Mouse (Mus musculus): ENCODE results near the gene Rbmy. TPM values are rescaled to one million over a fixed set of nuclear protein-coding genes. Genes with fewer than 3 reads are reported as not detected.
"Not testable (repeated sequence)": the region's sequence is repeated elsewhere in the genome, so short reads cannot be mapped to it uniquely, and the experiment has no call there.

The Rbmy gene
- total RNA-seq (2017) = not detected in 2 replicates

- ATAC-seq (replicated peaks in 1 of 2; ENCODE audit: insufficient read depth in 1 of 2, low FRiP score in 2 of 2, low TSS enrichment in 1 of 2, low read depth in 1 of 2, poor library complexity in 2 of 2, severe bottlenecking in 2 of 2) = not testable (repeated sequence)
Measured at GRCm38 (mm10) chrY:2830380-2830779, at the start of gene Rbmy, which contains the start of gene Gm10256. Gene Rbmy, plus strand, starts transcription at chrY:2830680. Gene Gm10256, plus strand, starts transcription at chrY:2830699.

- not testable (repeated sequence) for ATAC-seq (replicated peaks in 1 of 2; ENCODE audit: insufficient read depth in 1 of 2, low FRiP score in 2 of 2, low TSS enrichment in 1 of 2, low read depth in 1 of 2, poor library complexity in 2 of 2, severe bottlenecking in 2 of 2)
Measured at GRCm38 (mm10) chrY:2796105-2796504, 34.4 kb upstream of the Rbmy start, which contains the start of gene Gm4064. Gene Gm4064, minus strand, starts transcription at chrY:2796205.

Other genes with a start within 250 kb of the Rbmy start
- not detected in 2 replicates for gene H2al2c, start 231.6 kb upstream of the Rbmy start, total RNA-seq (2017)
- not detected in 2 replicates for gene Sry, start 167.0 kb upstream of the Rbmy start, total RNA-seq (2017)
- not detected in 2 replicates for gene H2al2b, start 110.0 kb upstream of the Rbmy start, total RNA-seq (2017)
- not detected in 2 replicates for gene Gm4064, start 34.5 kb upstream of the Rbmy start, total RNA-seq (2017)
- gene Gm10256, start within 50 bp of the Rbmy start, total RNA-seq (2017) = not detected in 2 replicates
- gene Gm10352, start 70.3 kb downstream of the Rbmy start, total RNA-seq (2017) = not detected in 2 replicates
- not detected in 2 replicates for gene Gm29289, start 101.9 kb downstream of the Rbmy start, total RNA-seq (2017)